Mouse (Mus musculus) adrenal gland, adult 18-20 months (tissue): ENCODE measurements around the gene Fstl3. TPM values are rescaled to one million over a fixed set of nuclear protein-coding genes. Genes with fewer than 3 reads are reported as not detected.

ENCODE experiments used
- DNase-seq, 2 experiments: peaks; one replicate each; pipeline ENCODE4 v3.0.0; 2021 to 2022; ENCODE audit warnings: low spot score in 2 of 2
- total RNA-seq, 2 experiments: library from RNA; stranded (reverse); gene quantifications; 1 replicate in 1 of 2; 2 replicates in 1 of 2; pipeline ENCODE4 v1.2.3; 2021

Fstl3 gene
- total RNA-seq, 2 experiments from 2014 or later: 11.0 to 28.5 TPM

DNA sequence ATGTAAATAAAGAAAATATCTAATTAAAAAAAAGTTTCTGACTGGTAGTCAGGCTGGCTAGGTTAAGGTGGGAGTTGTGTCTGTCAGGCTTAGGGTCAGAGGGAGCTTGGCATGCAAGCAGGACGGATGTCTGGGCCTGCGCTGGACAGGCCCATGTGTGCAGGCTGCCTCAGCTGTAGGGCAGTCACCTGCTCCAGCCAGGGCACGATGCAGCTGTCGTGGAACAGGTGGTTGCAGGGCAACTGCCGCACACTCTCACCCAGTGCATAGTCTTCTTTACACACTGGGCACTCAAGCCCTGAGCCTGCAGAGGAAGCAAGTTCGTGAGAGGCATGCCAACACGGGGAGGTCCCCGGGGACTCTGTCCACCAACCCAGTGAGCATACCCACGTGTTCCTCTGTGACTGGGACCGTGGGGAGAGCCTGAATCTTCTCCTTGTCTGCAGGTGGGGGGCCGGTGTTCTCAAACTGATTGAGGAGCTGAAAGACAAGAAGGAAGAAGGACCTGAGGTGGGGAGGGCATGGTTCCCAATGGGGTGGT lies 16.4 kb upstream of the Fstl3 start:
- no peak for DNase-seq

DNA sequence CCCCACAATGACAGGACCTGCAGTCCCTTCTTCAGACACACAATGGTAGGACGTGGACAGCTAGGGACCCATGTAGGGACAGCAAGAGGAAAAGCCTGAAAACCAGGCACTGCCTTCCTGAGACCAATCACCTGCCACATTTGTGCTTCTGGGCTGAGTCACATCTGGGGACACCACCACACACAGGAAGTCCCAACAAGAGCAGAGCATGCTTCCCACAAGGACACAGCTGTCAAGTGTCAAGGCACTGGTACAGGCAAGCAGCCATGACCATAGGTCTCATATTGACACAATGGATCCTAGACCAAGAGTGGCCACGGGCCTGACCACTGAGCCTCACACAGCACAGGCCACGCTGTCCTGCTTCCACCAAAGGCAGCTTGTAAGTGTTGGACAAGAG lies 14.2 kb upstream of the Fstl3 start:
- no peak for DNase-seq

DNA sequence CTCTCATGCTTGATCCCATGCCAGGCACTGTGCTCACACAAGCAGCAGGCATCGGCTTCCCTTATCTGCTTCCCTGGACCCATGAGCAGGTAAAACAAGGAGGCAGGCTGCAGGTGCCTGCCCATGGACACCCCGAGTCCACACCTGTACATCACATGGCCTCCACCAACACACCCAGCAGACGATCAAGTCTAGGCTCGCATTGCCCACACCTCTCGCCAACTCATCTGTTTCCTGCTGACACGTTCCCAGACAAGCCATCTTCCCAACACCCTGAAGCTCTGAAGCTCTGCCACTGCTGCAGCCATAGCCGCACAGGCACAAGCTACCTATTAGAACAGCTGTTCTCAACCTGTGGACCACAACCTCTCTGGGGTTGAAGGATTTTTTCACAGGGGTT lies 12.8 kb upstream of the Fstl3 start:
- DNase-seq: no peak

DNA sequence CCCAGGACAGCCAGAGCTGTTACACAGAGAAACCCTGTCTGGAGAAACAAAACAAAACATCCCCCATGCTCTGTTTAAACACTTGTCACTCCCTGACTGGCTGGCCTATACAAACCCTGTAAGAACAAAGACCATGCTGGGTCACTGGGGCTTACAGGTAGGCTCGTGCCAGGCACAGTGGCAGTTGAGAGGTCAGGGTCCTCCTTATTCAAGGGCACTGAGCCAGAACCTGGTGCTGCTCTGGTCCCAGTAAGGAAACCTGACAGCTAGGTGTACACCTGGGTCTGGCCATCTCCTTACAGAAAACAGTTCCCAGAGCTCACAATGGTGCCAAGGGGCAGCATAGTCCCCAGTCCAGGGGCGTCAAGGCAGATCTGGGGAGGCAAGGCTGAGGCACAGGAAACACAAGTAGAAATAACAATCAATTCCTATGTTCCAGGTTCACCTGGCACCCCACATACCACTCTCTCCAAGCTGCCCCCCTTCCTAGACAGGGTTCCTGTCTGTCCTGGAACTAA lies 11.8 kb upstream of the Fstl3 start:
- no peak for DNase-seq

DNA sequence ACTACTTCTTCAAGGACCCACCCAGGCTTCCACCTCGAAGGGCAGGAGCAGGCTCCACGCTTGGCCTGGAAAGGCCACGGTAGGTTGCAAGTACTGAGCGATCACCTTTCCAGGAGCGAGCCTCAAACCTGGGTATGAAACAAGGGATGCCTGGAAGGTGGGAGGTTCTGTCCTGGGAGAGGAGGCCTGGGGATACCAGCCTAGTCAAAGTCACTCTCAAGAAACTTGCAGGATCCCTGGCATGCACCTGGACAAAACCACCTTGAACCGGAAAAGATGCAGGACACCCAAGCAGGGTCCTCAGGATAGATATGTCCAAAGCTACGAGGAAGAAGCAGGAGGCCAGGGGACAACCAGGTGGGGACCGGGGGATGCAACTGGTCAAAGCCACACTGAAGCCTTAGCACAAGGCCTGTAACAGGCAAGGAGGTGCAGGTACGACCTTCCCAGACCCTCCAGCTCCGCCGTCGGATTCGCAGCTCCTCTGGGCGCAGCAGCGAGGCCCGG lies 11.0 kb upstream of the Fstl3 start:
- DNase-seq: no peak

DNA sequence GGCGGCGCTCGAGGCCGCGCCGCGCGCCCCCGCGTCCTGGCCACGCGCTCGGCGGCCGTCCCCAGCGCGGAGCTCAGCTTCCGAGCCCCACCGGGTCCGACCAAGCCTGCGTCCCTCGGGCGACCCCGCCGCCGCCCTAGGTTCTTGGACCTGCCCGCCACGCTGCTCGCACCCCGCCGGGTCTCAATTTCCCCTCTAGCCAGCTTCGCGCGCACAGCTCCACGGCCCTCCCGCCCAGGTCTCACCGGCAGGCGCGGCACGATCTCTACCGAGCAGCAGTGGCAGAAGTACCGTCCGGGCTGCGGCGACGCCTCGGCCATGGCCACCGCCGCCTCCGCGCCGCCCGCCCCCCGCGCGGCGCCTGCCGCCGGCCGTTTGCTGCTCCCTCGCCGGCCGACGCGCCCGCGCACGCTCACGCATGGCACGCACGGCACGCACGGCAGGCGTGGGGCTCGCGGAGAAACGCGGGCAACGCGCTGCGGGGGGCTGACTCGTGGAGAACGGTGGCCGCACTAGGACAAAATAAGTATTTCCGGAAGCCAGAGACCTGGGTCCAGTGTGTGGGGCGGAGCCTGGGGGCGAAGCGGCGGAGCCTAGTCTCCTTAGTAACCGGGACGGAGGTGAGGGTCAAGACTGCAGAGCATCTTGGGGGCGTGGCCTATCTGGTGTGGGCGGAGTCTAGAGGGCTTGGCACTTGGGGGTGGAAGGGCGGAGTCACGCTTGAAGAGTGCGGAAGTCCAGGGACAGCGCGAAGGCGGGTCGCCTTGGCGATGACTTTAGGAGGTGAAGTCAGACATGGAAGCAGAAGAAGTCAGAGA lies 10.4 kb upstream of the Fstl3 start, which contains the start of gene Rnf126:
TSS of gene Rnf126 (minus strand) at position 445 of the 818 bp plus-strand sequence.
- peak; percentile 99 for DNase-seq

DNA sequence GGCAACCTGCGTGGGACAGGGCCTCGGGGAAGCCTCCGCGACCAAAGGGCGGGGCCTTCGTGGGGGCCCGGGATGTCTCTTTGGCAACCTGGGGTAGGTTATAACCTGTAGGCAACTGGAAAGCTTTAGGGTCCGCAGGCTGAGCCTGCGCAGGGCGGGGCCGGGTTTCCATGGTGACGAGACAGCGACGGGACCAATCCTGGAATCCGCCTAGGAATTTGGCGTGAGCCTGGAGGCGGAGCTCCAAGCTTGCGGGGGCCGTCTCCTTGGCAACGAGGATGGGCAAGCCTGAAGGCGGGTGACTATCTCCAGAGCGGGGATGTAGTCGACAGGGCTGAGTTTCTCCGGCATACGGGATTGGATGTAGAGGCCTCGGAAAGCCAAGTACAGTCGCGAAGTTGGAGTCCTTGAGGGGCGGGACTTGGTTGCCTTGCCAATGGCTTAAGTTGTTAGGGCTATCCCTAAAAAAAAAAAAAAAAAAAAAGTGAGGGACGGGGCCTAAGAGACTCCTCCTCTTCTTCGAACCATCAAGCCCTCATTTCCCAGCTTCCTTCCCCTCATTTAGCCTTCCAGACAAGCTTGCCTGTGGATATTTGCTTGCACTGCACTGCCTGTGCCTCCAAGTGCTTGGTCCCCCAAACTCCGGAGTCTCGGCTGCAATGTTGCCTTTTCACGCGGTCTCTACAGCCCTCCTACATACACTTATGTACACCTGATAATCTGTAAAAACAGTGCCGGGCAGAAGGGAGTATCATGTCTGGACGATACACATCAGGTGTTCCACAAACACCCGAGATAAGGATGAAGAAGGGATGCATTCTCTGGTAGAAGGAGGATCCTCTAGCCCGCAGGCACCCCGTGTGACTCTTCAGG lies 9.5 kb upstream of the Fstl3 start:
- DNase-seq: peak; percentile 85 to 87

DNA sequence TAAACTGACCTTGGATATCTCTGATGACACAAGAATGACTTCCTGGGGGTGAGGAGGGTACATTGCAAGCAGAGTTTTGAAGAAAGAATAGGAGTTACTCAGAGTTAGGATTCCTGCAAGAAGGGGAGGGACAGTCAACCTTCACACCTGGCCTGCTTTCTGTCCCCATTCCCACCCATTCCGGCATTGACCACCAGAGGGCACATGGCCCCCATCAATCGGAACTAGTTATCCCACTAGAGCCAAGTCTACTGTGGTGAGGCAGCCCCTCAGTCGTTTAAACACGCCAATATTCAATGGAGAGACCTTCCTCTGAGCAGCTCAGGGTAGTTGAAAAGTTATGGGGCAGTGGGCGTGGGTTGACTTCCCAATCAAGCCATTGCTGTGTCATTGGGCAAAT lies 8.7 kb upstream of the Fstl3 start:
- peak; percentile 62 to 73 for DNase-seq

DNA sequence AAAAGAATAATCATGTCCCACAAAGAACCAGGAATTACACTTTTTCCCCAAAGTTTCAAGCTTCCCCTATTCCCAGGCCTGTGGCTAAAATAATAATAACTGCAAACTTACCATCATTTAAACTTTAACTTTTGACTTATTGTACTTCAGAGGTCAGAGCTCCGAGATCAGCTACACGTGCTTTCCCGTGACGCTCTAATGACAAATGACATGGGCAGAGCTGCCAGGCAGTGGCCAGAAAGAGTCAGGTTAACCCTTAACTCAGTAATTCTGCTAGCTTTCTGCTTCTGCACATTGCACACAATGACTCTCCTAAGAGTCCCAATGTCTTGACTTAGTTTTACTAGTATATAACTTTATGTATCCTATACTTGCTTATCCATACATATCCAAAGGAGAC lies 7.7 kb upstream of the Fstl3 start:
- no peak for DNase-seq

DNA sequence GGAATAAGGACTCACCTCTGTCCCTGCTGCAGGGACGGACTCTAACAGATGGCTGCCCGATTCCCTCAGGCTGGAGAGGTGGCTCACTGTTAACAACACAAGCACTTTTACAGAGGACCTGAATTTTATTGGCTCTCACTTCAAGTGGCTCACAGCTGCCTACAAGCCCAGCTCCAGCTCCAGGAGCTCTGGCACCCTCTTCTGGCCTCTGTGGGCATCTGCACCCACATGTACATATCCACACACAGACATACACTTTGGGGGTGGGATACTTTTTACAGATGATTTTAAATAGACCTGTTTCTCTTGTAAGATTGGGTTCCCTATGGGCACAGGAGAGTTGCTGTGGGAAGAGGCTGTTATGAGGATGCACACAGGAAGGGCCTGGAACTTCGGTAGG lies 4.8 kb upstream of the Fstl3 start:
- no peak for DNase-seq

DNA sequence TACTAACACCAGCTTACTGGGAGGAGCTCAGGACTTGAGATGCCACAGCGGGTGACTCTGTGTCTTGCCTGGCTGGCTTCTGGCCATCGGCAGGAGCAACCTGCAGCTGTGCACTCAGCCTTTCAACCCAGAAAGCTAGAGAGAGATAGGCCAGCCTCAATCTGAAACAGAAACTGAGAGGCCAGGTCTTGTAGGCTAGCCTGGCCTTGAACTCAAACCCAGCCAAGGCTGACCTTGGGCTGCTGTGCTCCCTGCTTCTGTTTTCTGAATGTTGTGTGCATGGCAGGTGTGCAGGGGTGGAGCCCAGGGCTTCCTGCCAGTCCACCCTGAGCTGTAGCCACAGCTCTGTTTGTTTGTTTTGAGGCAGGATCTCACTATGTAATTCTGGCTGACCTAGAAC lies 3.9 kb upstream of the Fstl3 start:
- DNase-seq: no peak

DNA sequence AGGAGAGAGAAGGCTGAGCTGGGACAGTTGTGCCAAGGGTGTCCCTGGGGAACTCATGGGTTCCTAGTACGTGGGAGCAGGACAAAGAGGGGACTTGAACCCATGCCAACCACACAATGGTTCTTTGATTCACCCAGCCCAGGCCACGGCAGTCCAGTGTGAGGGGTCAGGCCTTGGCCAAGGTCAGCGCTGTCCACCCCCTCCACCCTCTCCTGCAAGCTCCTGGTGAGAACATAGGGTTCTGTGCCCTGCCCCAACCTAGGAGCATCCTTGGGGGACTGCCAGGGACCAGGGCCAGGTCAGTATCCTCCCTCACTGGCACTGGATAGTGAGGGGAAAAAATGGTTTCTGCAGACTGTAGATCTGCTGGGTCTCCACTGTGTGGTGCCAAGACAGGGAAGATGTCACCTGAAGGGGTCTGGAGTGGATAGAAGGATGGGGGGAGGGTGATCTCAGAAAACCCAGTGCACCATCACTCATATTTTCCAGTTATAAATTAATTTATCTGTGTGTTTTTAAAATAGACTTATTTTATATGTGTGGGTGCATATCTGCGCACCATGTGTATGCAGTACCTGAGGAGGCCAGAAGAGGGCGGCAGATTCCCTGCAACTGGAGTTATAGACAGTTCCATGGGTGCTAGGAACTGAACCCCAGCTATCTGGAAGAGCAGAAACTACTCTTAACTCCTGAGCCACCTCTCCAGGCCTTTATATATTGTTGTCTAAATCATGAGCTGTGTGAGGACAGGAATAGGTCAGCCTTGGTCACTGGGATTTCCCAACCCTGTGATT lies 2.4 kb upstream of the Fstl3 start:
- no peak for DNase-seq

DNA sequence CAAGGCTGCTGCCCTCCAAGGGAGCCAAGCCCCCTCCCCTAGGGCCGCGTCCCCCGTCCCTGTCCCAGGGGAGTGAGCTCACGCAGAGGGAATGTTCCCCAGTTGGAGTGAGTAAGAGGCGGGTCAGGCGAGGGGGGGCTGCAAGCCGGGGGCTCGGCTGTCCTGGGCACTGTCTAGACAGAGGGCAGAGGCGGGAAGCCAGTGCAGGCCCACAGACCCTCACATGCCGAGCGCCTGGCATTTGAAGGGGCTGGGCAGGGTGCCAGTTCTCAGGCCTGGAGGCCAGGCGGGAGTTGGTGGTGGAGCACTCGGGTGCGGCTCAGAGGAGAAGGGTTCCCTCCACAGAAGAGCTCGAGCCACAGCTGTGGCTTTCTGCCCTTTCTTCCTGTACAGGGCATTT lies 934 bp downstream of the Fstl3 start:
- peak; percentile 49 to 63 for DNase-seq

DNA sequence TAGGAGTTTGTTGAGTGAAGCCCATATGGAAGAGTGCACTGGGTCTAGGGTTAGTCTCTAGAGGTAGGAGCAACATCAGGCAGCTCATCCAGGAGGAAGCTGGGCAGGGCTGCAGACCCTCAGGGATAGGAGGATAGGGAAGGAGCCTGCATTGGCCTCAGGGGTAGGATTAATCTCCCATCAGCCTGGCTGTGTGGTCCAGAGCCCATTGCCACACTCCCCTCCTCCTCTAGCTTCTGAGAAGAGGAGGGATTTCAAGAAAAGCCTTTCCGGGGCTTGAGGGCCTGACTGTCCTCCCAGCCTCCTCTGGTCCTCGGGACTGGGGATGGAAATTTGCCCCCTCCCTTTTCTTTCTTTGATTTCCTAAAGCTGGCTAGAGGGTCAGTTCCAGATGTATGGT lies 2.1 kb downstream of the Fstl3 start:
- no peak for DNase-seq

DNA sequence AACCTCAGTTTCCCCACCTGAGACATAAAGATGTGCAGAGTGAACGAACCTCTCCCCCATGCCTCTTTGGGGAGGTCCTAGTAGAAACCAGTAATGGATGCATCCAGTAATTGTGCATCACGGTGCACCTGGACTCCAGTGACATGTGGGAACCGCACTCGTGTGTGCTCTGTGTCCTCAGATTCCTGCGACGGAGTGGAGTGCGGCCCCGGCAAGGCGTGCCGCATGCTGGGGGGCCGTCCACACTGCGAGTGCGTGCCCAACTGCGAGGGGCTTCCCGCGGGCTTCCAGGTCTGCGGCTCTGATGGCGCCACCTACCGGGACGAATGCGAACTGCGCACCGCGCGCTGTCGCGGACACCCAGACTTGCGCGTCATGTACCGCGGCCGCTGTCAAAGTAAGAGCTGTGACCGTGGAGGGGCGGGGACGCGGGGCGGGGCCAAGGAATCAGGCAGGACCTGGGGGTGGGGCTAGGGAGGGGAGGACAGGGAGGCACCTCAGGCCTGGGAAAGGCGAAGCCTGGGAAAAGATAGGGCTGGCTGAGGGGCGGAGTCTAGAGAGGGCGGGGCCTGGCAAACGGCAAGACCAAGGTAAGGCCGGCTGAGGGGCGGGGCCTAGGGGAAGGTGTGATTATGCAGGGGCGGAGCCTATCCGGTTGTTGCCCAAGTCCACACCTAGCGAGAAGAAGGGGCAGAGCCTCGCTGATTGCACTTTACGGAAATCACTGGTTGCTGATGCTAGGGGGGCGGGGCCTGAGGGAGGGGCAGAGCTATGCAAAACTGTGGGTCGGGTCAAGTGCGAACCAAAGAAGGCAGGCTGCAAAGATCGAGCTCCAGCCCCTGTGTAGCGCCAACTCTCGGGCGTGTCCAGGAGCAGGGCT lies 3.0 kb downstream of the Fstl3 start:
- DNase-seq: peak; percentile 95

DNA sequence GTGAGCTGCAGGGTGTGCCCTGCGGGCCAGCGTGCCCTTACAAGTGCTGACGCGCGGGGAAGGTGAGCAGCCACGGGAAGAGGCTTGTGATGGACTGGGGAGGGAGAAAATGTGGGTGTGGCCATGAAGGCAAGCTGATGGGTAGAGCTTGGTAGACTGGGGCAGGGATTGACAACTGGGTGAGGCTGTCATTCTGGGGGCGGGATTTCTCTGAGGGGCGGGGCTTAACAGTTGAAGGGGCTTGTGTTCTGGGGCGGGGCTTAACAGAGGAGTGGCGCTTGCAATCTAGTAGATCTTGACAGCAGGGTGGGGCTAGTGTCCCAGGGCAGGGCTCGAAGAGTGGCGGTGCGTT lies 3.6 kb downstream of the Fstl3 start:
- no peak for DNase-seq

DNA sequence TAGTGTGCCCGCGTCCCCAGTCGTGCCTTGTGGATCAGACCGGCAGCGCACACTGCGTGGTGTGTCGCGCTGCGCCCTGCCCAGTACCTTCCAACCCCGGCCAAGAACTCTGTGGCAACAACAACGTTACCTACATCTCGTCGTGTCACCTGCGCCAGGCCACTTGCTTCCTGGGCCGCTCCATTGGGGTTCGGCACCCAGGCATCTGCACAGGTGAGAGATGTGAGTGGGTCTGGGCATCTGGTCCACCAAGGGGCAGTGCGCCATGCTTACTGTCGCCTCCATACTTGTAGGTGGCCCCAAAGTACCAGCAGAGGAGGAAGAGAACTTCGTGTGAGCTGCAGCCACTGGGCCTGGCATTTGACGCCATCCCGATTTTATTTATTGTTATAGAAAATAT lies 4.1 kb downstream of the Fstl3 start:
- DNase-seq: no peak

DNA sequence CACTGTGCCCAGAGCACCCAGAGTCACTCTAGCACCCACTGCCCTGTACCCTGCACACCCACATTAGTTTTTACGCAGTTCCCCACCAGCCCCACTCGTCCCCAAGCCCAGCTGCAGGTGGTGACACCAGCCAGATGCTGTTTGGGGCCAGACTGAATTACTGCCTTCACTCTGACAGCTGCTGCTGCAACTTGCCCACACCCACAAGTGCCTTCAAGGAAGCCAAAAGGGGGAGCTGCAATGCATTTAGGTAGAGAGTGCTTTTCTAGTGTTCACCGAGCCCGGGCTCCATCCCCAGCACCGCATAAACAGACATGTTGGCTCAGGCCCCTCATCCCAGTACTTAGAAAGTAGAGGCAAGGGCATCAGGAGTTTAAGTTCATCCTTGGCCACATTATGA lies 4.9 kb downstream of the Fstl3 start:
- DNase-seq: no peak

DNA sequence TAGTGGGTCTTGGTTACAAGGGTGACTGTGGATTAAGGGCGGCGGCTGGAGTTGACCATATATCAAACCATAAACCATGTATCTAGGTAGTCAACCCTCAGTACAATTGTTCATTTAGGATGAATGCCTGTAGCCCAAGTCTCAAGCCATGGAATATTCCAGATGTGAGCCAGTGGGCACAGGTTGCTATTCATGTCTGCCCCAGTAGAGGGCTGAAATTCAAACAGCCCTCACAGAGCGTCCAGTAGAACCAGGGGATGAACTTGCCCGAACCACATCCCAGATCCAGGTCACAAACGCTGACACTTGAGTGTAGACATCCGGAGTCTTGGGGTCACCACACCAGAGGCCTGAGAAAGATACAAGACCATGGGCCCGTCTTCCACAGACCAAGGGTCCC lies 6.0 kb downstream of the Fstl3 start:
- DNase-seq: no peak
